Mouse (Mus musculus) small intestine, adult 2 months (tissue): ENCODE data around the gene Tnfrsf13b. TPM values are rescaled to one million over a fixed set of nuclear protein-coding genes. Genes with fewer than 3 reads are reported as not detected.

Experiments
- H3K27ac ChIP-seq: fragments of 200-500 bp; 2 replicates; pipeline ENCODE4 v1.5.1; 2012; ENCODE audit warnings: low read depth, low read length, control low read depth, inconsistent platforms; ENCODE audit not compliant: insufficient read depth
- H3K27me3 ChIP-seq: fragments of 200-500 bp; 2 replicates; pipeline ENCODE4 v1.6.1; 2012; ENCODE audit warnings: mild to moderate bottlenecking, moderate library complexity, low read length, inconsistent platforms; ENCODE audit not compliant: control insufficient read depth, insufficient read depth
- H3K36me3 ChIP-seq: fragments of 200-500 bp; 2 replicates; pipeline ENCODE4 v1.6.1; 2012; ENCODE audit warnings: mild to moderate bottlenecking, low read length, control low read depth, inconsistent platforms; ENCODE audit not compliant: control insufficient read depth, insufficient read depth
- H3K4me1 ChIP-seq: fragments of 200-500 bp; 2 replicates; pipeline ENCODE4 v1.6.1; 2012; ENCODE audit warnings: low read length, inconsistent platforms, mixed read lengths; ENCODE audit not compliant: control insufficient read depth, insufficient read depth, insufficient read length
- H3K4me3 ChIP-seq: fragments of 200-500 bp; 2 replicates; pipeline ENCODE4 v1.5.1; 2012; ENCODE audit warnings: low read depth, mild to moderate bottlenecking, control low read depth, inconsistent platforms, low read length, moderate library complexity
- CTCF ChIP-seq: fragments of 200-500 bp; IDR thresholded peaks from 2 replicates; pipeline ENCODE4 v1.5.1; 2012; ENCODE audit warnings: low read depth, mild to moderate bottlenecking, control low read depth, inconsistent platforms, low read length, moderate library complexity, mixed read lengths; ENCODE audit not compliant: insufficient replicate concordance, insufficient read length; ENCODE audit errors: extremely low read depth
- POLR2A ChIP-seq: fragments of 200-500 bp; IDR thresholded peaks from 2 replicates; pipeline ENCODE4 v1.6.1; 2012; ENCODE audit warnings: low read depth, mild to moderate bottlenecking, control low read depth, inconsistent platforms, low read length, moderate library complexity
- WGBS: fragments of 180-500 bp; shearing (Covaris S2); methylation state at CpG from one replicate; pipeline ENCODE4 v1.1.7; 2018; 5-methylcytosine and 5-hydroxymethylcytosine counted together
- polyA plus RNA-seq: library from polyadenylated mRNA; depleted of rRNA; stranded (reverse); fragments of >200 nt; gene quantifications from 2 replicates; pipeline ENCODE4 v1.2.3, GENCODE M21; 2012

Gene Tnfrsf13b
- polyA plus RNA-seq, 1 experiment, result 30.8 TPM

DNA sequence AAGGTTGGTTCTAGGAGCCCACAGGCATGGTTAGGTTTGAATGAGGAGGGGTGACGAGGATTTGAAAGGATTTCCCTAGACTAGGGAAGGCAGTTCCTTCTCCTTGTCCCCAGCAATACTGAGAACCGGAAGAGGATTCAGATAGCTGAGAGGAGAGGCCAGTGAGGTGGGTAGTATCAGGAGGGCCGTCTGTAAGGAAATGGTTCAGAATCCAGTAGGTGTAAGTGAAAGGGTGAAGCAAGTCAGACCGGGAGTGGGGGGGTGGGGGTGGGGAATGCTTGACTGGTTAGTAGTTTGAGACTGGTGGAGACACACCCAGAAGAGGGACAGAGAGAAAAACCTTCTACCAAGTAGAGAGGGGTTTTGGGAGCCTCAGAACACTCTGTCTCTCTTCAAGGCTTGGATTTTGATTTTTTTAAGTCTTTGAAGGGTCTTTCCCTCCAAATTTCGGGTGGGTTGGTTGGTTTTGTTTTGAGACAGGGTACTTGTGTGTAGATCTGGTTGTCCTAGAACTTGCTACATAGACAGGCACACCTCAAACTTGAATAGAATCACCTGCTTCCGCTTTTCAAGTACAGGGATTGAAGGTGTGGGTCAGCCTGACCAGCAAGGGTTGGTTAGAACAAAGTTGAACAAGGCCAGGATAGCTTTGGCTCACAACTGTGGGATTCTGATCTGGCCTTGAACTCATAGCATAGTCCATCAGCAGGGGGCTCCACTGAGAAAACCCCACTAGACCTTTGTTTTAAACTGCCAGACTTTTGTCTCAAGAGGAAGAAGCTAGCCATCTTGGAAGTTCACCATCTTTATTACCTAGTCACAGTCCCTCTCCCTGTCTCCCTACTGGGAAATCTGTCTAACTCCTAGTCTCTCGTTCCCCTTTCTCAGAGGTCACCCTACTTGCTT is 17.3 kb downstream of the Tnfrsf13b start:
- peak overlapping the region; percentile 55; the same call in 1 of the 2 replicates for H3K27ac ChIP-seq
- H3K27me3 ChIP-seq, result no peaks in the 10 kb centered on the region
- no peaks in the 10 kb centered on the region for H3K36me3 ChIP-seq
- H3K4me3 ChIP-seq, result peak overlapping the region; percentile 48
- no peak for TF ChIP-seq CTCF
- TF ChIP-seq POLR2A, result no peak
- peaks cover 8% of the 10 kb centered on the region for H3K4me1 ChIP-seq
- 69% methylated on average over 7 of the region's 7 CpGs for WGBS

DNA sequence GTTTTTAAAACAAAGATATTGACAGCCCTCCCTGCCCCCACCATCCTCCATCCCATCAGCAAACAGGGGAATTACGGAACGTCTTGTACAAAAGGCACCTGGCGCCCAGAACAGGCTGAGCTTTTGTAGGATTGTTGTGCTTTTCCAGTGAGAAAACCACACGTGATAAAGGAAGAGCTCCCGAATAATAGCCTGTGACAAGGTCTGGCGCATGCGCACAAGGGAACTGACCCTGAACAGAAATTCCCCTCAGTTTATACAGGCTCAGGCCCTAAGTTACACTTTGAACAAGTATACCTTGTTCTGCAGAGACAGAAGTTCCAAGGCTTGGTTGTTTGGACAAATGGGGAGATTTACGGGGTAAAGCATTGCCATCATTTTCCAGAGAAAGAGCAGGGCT is 19.0 kb downstream of the Tnfrsf13b start:
- H3K4me1 ChIP-seq, result peaks cover 8% of the 10 kb centered on the region
- H3K27ac ChIP-seq, result no peak overlapping the region
- WGBS, result 79% methylated on average over 8 of the region's 8 CpGs
- H3K4me3 ChIP-seq, result no peak overlapping the region
- TF ChIP-seq POLR2A (no peak), CTCF (no peak)
- H3K27me3 ChIP-seq, result no peaks in the 10 kb centered on the region
- no peaks in the 10 kb centered on the region for H3K36me3 ChIP-seq

- Histone ChIP-seq H3K36me3 (no peaks in the 10 kb centered on the region), H3K27ac (no peak overlapping the region), H3K27me3 (no peaks in the 10 kb centered on the region), H3K4me1 (peaks cover 8% of the 10 kb centered on the region), H3K4me3 (peak overlapping the region; percentile 21)
- no peak for TF ChIP-seq POLR2A
- TF ChIP-seq CTCF, result peak; percentile 32; the same call in 1 of the 2 replicates
- WGBS, result 30% methylated on average over 20 of the region's 20 CpGs
Measured at GRCm38 (mm10) chr11:61146645-61147299, 20.2 kb downstream of the Tnfrsf13b start.

- WGBS, result 22% methylated on average over 32 of the region's 32 CpGs
- H3K27me3 ChIP-seq, result no peaks in the 10 kb centered on the region
- peaks cover 5% of the 10 kb centered on the region for H3K36me3 ChIP-seq
- peak overlapping the region; percentile 21 for H3K4me3 ChIP-seq
- H3K27ac ChIP-seq, result no peak overlapping the region
- peaks cover 8% of the 10 kb centered on the region for H3K4me1 ChIP-seq
- TF ChIP-seq POLR2A, result no peak
- 0 out of 2 replicates have a peak, but pooled peaks have one; percentile 2 for TF ChIP-seq CTCF
Measured at GRCm38 (mm10) chr11:61147300-61147683, 20.7 kb downstream of the Tnfrsf13b start.

- no peak for TF ChIP-seq CTCF
- TF ChIP-seq POLR2A, result no peak
Measured at GRCm38 (mm10) chr11:61150233-61151001, 23.9 kb downstream of the Tnfrsf13b start.

DNA sequence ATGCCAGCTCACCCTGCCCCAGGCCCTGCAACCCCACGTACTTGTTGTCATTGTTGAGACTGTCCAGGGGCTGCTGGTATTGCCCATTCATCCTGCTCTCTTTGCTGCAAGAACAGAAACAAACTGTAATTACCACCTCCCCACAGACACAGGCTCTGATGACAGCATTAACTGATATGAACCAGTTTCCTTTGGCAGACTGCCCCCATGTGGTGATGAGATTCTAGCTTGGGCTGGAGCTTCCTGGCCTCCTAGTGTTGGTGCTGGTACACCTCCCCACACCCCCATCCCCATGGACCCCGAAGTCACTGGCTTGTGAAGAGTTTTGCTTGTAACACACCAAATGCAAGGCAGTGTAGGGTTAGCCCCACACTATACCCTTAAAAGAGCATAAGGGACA is 29.2 kb downstream of the Tnfrsf13b start:
- no peak overlapping the region for H3K27ac ChIP-seq
- peaks cover 76% of the 10 kb centered on the region for H3K36me3 ChIP-seq
- H3K4me1 ChIP-seq, result no peaks in the 10 kb centered on the region
- WGBS, result 90% methylated on average over 2 of the region's 2 CpGs
- H3K4me3 ChIP-seq, result no peak overlapping the region
- TF ChIP-seq POLR2A (no peak), CTCF (peak; percentile 45; the same call in 1 of the 2 replicates)
- H3K27me3 ChIP-seq, result no peaks in the 10 kb centered on the region

More at GRCm38 (mm10) chr11:61150233-61151001, 23.9 kb downstream of the Tnfrsf13b start:
- H3K36me3 ChIP-seq, result peaks cover 34% of the 10 kb centered on the region
- no peak overlapping the region for H3K27ac ChIP-seq
- no peaks in the 10 kb centered on the region for H3K27me3 ChIP-seq
- H3K4me3 ChIP-seq, result no peak overlapping the region
- peaks cover 8% of the 10 kb centered on the region for H3K4me1 ChIP-seq
- WGBS, result 74% methylated on average over 6 of the region's 6 CpGs

DNA sequence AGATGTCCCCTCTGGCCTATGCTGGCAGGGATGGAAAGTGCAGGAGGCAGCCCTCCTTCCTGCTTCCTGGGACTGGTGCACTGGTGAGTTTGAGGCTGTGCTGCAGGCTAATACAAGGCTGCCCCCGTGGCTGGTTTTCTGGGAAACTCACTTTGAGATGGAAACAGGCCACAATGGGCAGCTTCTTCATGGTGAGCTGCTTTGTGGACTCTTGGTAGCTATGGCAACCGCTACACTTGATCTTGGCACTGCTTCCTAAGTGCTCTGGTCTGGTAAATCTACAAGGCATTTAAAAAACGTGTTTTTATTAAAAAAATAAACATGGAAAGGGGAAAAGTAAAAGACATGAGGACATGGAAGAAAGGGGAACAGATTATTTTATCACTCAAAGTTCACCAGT is 31.6 kb downstream of the Tnfrsf13b start:
- H3K4me3 ChIP-seq, result no peak overlapping the region
- TF ChIP-seq POLR2A, result no peak
- no peak for TF ChIP-seq CTCF
- H3K4me1 ChIP-seq, result no peaks in the 10 kb centered on the region
- WGBS, result 70% methylated on average over 3 of the region's 3 CpGs
- H3K27ac ChIP-seq, result no peak overlapping the region
- no peaks in the 10 kb centered on the region for H3K27me3 ChIP-seq
- H3K36me3 ChIP-seq, result peaks cover 84% of the 10 kb centered on the region
